Mouse (Mus musculus) left cerebral cortex, adult 11 months (tissue): Measurements from ENCODE around the gene Rmi2.
"Not testable (repeated sequence)": the region's sequence is repeated elsewhere in the genome, so short reads cannot be mapped to it uniquely, and the experiment has no call there.

Source experiments
- DNase-seq: peaks from one replicate; pipeline ENCODE4 v3.0.0; 2022; ENCODE audit warnings: low spot score

Rmi2 gene

GRCm38 (mm10) chr16:10834911-10835587 is at the start of gene Rmi2:
Gene Rmi2, plus strand, starts transcription at chr16:10835059.
- DNase-seq = peak; percentile 37

GRCm38 (mm10) chr16:10785371-10786231 is 49.3 kb upstream of the Rmi2 start, which contains the start of gene Socs1:
Gene Socs1, minus strand, starts transcription at chr16:10785536.
- peak; percentile 50 for DNase-seq

GRCm38 (mm10) chr16:10786288-10786687 is 48.6 kb upstream of the Rmi2 start:
- DNase-seq = peak; percentile 73

- DNase-seq = no peak
Measured at GRCm38 (mm10) chr16:10786782-10787547, 47.9 kb upstream of the Rmi2 start.

GRCm38 (mm10) chr16:10787548-10788058 is 47.3 kb upstream of the Rmi2 start:
- no peak for DNase-seq

- no peak for DNase-seq
Measured at GRCm38 (mm10) chr16:10788271-10788670, 46.6 kb upstream of the Rmi2 start, which contains the start of gene Tnp2. Gene Tnp2, minus strand, starts transcription at chr16:10788660.

- no peak for DNase-seq
Measured at GRCm38 (mm10) chr16:10788866-10789265, 46.0 kb upstream of the Rmi2 start.

- DNase-seq = no peak
Measured at GRCm38 (mm10) chr16:10790702-10791101, 44.2 kb upstream of the Rmi2 start, which contains the start of gene Prm3. Gene Prm3, minus strand, starts transcription at chr16:10790914.

- DNase-seq = no peak
Measured at GRCm38 (mm10) chr16:10796034-10796433, 38.8 kb upstream of the Rmi2 start, which contains the start of gene Prm2. Gene Prm2, minus strand, starts transcription at chr16:10796134.

- not testable (repeated sequence) for DNase-seq
Measured at GRCm38 (mm10) chr16:10802420-10802819, 32.4 kb upstream of the Rmi2 start.

- DNase-seq = no peak
Measured at GRCm38 (mm10) chr16:10805789-10806527, 28.9 kb upstream of the Rmi2 start, which contains the start of gene Prm1. Gene Prm1, minus strand, starts transcription at chr16:10805839.

- no peak for DNase-seq
Measured at GRCm38 (mm10) chr16:10810376-10810775, 24.5 kb upstream of the Rmi2 start.

GRCm38 (mm10) chr16:10812865-10813371 is 21.9 kb upstream of the Rmi2 start, which contains the start of gene Gm11172:
Gene Gm11172, plus strand, starts transcription at chr16:10812915.
- no peak for DNase-seq

GRCm38 (mm10) chr16:10813726-10814125 is 21.1 kb upstream of the Rmi2 start:
- DNase-seq = no peak

GRCm38 (mm10) chr16:10814864-10815263 is 20.0 kb upstream of the Rmi2 start:
- DNase-seq = no peak

GRCm38 (mm10) chr16:10818579-10819135 is 16.2 kb upstream of the Rmi2 start:
- no peak for DNase-seq

GRCm38 (mm10) chr16:10819966-10820365 is 14.9 kb upstream of the Rmi2 start:
- no peak for DNase-seq

- DNase-seq = no peak
Measured at GRCm38 (mm10) chr16:10821387-10821786, 13.5 kb upstream of the Rmi2 start.

GRCm38 (mm10) chr16:10824536-10824935 is 10.3 kb upstream of the Rmi2 start:
- DNase-seq = no peak

- DNase-seq = no peak
Measured at GRCm38 (mm10) chr16:10825840-10826239, 9.0 kb upstream of the Rmi2 start.
